Mouse (Mus musculus) heart, adult 10 weeks (tissue): ENCODE data around the gene Tmem209. TPM values are rescaled to one million over a fixed set of nuclear protein-coding genes. Genes with fewer than 3 reads are reported as not detected.

Experiments
- polyA plus RNA-seq: library from polyadenylated mRNA; stranded (reverse); fragments of 350-450 nt; fragmentation: Illumina TruSeq; extraction: RNeasy Lipid Tissue Mini Kit (QIAGEN cat#74804); gene quantifications from one replicate; pipeline ENCODE4 v1.2.3, GENCODE M21; 2014; ENCODE audit warnings: low read depth, low replicate concordance

Tmem209 gene
- polyA plus RNA-seq: 13.7 TPM

DNA sequence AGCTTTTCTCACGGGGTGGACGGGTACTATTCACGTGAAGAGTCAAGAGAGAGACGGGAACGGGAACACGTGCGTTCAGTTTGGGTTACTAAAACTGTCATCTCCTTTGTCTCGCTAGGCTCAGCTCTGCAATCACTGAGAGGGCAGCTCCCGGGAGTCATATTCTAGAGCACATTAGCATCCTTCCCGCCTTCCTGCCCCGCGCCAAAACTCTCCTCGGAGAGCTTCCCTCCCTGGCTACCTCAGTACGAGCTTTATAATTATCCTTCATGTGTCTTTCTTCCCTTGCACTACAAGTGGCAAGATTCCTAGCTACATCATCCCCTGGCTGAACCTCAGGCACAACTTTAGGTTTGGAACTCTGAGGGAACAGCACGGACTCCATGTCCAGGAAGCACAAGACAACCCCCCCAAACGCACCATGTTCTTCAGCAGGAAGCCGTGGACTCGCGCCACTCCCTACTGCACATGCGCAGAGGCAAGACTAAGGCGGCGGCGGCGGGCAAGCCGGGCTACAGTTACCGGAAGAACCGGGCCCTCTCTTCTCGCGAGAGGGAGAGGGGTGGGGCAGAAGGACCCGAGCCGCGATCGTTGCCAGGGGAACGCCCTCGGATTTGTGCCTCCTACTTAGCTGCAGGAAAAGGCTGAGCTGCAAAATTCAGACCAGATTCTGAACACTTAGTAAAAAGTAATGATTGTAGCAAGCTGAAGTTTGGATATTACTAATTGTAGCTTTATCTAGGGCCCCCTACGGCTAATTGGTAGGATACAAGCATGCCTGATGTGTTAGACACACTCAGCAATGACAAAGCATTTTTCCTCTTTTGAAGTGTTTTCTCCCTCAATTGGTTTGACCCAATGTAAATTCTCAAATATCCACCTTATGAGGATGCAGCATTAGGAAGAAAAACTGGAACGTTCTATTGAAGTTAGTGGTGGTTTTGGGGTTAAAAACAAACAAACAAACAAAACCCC, at the start of gene Tmem209, which contains the start of gene Ssmem1:
TSS of gene Tmem209 (minus strand) at position 519 of the 975 bp plus-strand sequence.
TSS of gene Ssmem1 (plus strand) at position 585 of the 975 bp plus-strand sequence.

GRCm38 (mm10) chr6:30541009-30541799, 31.6 kb upstream of the Tmem209 start, which contains the start of gene Cpa2:
Cpa2 (plus strand) TSS chr6:30541582.

Other genes starting within 250 kb of the Tmem209 start
- gene Ube2h, start 205.2 kb downstream of the Tmem209 start, polyA plus RNA-seq: 41.3 TPM
- gene Zc3hc1, start 118.8 kb downstream of the Tmem209 start, polyA plus RNA-seq: 17.4 TPM
- gene Klhdc10, start 107.9 kb downstream of the Tmem209 start, polyA plus RNA-seq: 28.4 TPM
- not detected for gene Ssmem1, start 66 bp upstream of the Tmem209 start, polyA plus RNA-seq
- not detected for gene Cpa2, start 31.8 kb upstream of the Tmem209 start, polyA plus RNA-seq
- gene Cpa4, start 58.6 kb upstream of the Tmem209 start, polyA plus RNA-seq: not detected
- gene Cpa5, start 101.2 kb upstream of the Tmem209 start, polyA plus RNA-seq: not detected
- gene Cpa1, start 129.4 kb upstream of the Tmem209 start, polyA plus RNA-seq: not detected
- gene Cep41, start 184.0 kb upstream of the Tmem209 start, polyA plus RNA-seq: 3.0 TPM
- gene Mest, start 213.8 kb upstream of the Tmem209 start, polyA plus RNA-seq: 3.5 TPM